17 mouse cellular contexts compared by ENCODE assay signal in genomic region chrX:69817679-69818078, GRCm38 (mm10).
"Had no signal": no experiment of that assay in that cellular context is flagged by ENCODE, and none has a peak within 500 bp of the region (broad histone marks: within the 10 kb centered on the region; RNA-seq: fewer than 3 reads in every experiment).

No protein-coding gene starts in this region.

- DNase-seq: lung, adult 18-20 months; lung, embryonic 14.5 days; lung, postnatal 10 days; lung, postnatal 4 days; midbrain, embryonic 14.5 days; right cerebral cortex, postnatal 25 days; right cerebral cortex, postnatal 4 days; spleen, adult 18-20 months; thymus, adult 18-20 months; thymus, postnatal 14 days; thymus, postnatal 36 days had no signal

- H3K4me2 ChIP-seq: lung, embryonic 14.5 days; midbrain, embryonic 12.5 days; neural tube, embryonic 13.5 days; neural tube, embryonic 15.5 days had no signal

- H3K27ac ChIP-seq: midbrain, embryonic 12.5 days; neural tube, embryonic 13.5 days; neural tube, embryonic 15.5 days had no signal

- H3K36me3 ChIP-seq: midbrain, embryonic 12.5 days; neural tube, embryonic 13.5 days; neural tube, embryonic 15.5 days had no signal

- ATAC-seq: midbrain, embryonic 16.5 days had no signal

- H3K9me3 ChIP-seq: megakaryocyte, embryonic 14.5 days; midbrain, embryonic 12.5 days; neural tube, embryonic 13.5 days; neural tube, embryonic 15.5 days had no signal

- H3K4me1 ChIP-seq: megakaryocyte, embryonic 14.5 days; midbrain, embryonic 12.5 days; neural tube, embryonic 13.5 days; neural tube, embryonic 15.5 days had no signal

- H3K4me3 ChIP-seq: megakaryocyte, embryonic 14.5 days; midbrain, embryonic 12.5 days; myocyte; neural tube, embryonic 13.5 days; neural tube, embryonic 15.5 days had no signal

- H3K27me3 ChIP-seq: megakaryocyte, embryonic 14.5 days; midbrain, embryonic 12.5 days; neural tube, embryonic 13.5 days; neural tube, embryonic 15.5 days had no signal

- H3K9ac ChIP-seq: lung, embryonic 14.5 days; midbrain, embryonic 12.5 days; neural tube, embryonic 13.5 days; neural tube, embryonic 15.5 days had no signal
